Mouse (Mus musculus) spleen, adult 2 months (tissue): ENCODE measurements around the gene Spata31d1a.

Experiments
- CTCF ChIP-seq: fragments of 200-500 bp; IDR thresholded peaks from 2 replicates; pipeline ENCODE4 v1.5.1; 2011; ENCODE audit warnings: mild to moderate bottlenecking, inconsistent platforms; ENCODE audit not compliant: insufficient read depth, insufficient read length, insufficient replicate concordance; ENCODE audit errors: extremely low read depth
- POLR2A ChIP-seq: fragments of 200-500 bp; IDR thresholded peaks from 2 replicates; pipeline ENCODE4 v1.6.1; 2011; ENCODE audit warnings: low read depth, low read length, inconsistent platforms

- no peak for TF ChIP-seq CTCF
- TF ChIP-seq POLR2A, result no peak
These were observed 30.8 kb downstream of the Spata31d1a start for GRCm38 (mm10) chr13:59679306-59679705.
